Mouse (Mus musculus): ENCODE results near the gene Atp6v0e2.
"Not testable (repeated sequence)": the region's sequence is repeated elsewhere in the genome, so short reads cannot be mapped to it uniquely, and the experiment has no call there.

Atp6v0e2 gene

DNA sequence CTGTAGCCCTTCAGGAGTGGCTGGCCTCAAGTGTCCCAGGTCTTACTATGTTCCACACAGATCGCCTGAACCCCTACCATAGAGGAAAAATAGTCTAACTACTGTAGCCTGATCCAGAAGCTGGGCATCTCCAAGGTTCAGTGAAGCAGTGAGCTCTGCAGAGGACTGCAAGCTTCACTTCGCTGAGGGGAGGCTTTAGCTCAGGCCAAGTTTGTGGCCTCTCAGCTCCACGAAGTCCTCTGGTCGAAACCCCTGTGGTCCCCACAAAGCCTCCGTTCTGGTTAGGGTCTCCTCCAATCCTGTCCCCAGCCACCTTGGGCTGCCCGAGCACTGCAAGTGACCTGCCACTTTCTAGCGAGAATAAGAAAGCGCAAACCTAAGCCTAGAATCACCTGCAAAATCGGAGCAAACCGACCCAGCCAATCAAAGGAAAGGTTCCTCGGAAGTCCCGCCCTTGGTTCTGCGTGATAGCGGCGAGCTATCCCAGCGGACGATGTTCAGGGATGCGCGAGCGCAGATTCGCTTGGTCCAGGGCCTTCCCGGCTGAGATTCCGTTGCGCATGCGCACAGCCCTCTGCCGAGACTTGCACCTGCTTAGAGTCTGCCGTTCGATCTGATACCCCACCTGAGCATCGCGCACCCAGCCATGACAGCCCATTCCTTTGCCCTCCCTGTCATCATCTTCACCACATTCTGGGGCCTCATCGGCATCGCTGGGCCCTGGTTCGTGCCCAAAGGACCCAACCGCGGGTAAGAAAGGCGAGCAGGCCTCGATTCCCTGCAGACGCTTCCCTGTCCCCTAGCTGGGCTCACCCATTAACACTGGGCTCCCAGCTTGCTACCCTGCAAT lies at the start of gene Atp6v0e2:
Gene Atp6v0e2, plus strand, starts transcription at position 511 of the 850 bp plus-strand sequence.
- DNase-seq (ENCODE audit: low spot score in 2 of 2) = peak; percentile 86 to 89

DNA sequence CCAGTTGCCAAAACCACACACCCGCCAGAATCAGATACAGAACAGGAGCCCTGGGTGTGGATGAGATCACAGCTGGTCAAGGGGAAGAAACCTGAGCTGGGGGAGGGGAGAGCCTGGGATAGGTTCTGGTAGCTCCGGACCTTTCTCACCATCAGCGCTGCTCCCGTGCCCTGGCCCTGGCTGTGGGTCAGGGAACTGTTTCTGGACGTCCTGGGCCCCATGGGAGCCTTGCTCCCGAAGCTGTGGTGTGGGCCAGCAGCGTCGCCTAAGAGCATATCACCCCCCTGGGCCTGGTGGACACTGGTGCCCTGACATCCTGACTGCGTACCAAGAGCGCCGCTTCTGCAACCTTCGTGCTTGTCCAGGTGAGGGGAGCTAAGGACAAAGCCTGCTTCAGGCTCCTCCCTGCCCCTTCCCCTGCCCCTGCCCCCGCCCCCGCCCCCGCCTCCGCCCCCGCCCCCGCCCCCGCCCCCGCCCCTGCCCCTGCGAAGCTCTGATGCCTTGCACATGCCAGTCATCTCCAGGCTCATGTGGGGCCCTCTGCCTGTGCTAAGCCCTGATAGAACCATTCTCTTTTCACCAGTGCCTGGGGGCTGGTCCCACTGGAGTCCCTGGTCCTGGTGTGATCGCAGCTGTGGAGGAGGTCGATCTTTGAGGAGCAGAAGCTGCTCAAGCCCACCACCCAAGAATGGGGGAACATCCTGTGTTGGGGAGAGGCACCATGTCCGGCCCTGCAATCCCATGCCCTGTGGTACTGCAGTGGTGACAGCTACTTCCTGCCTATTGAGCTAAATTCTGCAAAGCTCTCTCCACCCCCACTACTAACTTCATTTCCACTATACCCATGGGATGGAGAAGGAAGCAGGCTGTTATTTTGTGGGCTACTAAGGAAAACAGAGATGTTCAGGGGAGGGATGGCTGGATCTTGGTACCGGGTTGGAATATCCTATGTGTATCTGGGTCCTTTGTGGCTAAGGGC lies 49.4 kb upstream of the Atp6v0e2 start:
- DNase-seq (ENCODE audit: low spot score in 2 of 2) = no peak

DNA sequence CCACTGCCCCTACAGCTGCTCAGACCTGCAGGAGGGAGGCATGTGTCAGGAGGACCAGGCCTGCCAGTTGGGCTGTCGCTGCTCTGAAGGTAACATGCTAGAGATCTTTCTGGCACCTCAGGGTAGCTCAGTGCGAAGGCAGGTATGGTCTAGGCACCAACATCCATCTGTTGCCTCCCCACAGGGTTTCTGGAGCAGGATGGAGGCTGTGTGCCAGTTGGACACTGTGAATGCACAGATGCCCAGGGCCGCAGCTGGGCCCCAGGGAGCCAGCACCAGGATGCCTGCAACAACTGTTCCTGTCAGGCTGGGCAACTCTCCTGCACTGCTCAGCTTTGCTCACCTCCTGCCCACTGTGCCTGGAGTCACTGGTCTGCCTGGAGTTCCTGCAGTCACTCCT lies 47.7 kb upstream of the Atp6v0e2 start:
- no peak for DNase-seq (ENCODE audit: low spot score in 2 of 2)

DNA sequence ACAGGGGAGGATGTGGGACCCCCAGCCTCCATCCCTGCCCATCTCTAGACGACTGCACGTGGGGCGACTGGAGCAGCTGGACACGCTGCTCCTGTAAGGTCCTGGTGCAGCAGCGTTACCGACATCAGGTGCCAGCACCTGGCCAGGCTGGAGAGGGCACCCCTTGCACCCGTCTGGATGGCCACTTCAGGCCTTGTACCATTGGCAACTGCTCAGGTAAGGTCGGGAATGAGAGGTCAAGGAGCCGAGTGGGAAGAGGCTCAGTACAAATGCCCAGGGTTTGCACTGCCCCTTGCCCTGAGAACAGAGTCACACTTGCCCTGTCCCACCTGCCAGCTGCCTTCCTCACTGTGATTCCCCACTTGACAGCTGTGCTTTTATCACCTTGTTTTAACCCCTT lies 46.1 kb upstream of the Atp6v0e2 start:
- no peak for DNase-seq (ENCODE audit: low spot score in 2 of 2)

DNA sequence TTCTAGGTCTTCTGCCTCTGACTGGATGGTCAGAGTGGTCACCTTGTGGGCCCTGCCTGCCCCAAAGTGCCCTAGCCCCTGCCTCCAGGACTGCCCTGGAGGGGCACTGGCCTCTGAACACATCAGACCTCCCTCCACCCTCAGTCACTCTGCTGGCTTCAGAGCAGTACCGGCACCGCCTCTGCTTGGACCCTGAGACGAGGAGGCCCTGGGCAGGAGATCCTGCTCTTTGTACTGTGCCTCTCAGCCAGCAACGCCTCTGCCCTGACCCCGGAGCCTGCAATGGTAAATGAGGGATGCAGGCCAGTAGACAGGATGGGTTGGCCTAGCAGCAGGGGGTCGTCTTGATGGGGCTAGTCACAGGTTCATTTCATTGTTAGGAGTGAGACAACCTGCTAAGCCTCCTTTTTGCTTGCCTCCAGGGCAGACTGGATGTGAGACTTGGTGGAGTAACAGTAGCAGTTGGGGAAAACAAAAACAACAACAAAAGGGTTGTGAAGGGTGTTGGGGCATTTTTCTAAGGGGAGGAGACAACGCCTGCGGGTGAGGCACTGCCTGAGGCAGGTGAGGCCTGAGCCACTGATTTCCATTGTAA lies 44.2 kb upstream of the Atp6v0e2 start:
- no peak for DNase-seq (ENCODE audit: low spot score in 2 of 2)

DNA sequence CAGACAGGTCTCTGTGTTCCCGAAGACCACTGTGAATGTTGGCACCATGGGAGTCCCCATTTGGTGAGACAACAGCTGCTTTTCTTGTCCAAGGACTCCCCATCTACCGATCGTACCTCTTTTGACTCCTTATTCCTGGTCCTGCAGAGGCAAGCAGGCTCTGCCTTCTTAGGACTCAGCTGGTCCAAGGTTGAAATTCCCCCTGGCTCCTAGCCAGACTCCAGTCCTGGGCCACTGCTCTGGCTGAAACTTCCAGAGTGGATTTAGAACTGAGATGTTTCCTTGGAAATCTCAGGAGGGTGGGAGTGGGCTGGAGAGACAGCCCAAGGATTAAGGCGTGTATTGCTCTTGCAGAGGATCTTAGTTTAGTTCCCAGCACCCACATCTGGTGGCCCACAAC lies 39.9 kb upstream of the Atp6v0e2 start:
- no peak for DNase-seq (ENCODE audit: low spot score in 2 of 2)

DNA sequence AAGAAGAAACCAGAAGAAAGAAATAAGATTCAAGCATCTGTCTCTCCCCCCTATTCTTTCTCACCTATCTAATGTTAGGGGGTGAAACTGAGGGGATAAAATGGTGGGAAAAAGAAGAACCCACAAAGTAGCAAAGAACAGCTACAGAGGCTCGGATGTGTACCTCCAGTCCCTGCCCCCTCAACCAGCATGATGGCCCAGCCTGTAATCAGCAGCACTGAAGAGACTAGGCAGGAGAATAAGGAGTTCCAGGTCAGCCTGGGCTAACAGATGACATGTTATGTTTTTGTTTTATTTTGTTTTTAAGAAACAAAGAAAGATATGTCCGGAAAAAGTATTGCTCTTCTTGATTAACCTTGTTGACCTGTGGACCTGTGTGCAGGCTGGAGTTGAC lies 33.6 kb upstream of the Atp6v0e2 start:
- no peak for DNase-seq (ENCODE audit: low spot score in 2 of 2)

DNA sequence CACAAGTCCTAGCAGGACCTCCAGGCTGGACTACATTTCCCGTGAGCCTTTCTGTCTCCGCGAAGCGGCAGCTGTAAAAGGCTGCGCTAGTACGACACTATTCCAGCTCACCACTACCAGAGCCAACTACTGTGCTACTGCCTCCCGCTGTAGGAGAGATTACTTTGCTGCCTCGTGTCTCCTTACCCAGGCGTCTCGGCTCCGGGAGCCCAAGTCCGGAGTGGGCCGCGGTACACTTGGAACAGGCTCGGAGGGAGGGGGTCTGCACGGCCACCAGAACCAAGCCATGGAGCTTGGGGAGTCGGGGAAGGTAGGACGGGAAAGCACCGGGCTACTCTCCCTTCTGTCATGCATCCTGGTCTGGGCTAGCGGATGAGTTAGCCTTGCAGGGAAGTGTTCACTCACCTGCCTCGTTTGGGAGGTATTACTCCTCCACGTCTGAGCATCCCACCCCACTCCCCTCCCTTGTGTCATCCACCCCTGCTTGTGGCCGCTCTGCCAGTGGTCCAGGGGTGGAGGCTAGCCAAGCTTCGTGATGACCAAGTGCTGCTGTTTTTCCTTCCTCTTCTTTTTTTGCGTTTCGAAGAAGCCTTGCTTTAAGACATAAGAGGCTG lies 33.1 kb upstream of the Atp6v0e2 start:
- DNase-seq (ENCODE audit: low spot score in 2 of 2) = peak; percentile 64 to 74

DNA sequence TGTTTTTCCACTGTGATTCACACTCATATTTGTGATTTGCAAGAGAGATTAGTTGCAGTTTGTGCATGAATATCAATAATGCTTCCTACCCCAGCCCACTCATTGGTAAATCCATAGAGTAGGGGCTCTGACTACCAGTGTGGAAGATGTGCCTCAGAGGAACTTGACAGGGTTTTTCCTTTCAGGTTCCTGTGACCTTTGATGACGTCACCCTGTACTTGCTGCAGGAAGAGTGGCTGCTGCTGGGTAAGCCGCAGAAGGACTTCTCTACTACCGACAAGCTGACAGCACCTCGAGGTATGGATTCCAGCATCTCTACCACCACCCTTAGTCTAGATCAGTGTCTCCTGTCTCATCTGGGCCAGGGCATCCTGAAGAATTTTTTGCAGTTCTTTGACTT lies 29.3 kb upstream of the Atp6v0e2 start:
- DNase-seq (ENCODE audit: low spot score in 2 of 2) = no peak

DNA sequence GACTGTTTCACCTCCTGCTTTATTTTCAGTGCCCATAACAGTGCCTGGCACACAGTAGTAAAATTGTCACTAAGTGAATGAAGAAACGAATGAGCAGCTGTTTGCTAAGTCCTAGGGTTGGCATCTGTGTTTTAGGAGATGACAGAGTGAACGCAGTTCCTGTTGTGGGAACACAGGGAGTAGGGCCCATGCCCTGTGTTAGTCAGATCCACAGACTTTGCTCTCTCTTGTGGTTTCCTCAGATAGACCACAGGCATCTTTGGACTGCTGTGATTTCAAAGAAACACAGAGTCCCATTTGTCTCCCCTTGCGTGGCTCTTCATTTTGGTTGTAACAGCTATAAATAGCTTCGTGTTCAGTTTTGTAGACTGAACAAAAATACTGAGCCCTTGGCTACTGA lies 27.0 kb upstream of the Atp6v0e2 start:
- no peak for DNase-seq (ENCODE audit: low spot score in 2 of 2)

DNA sequence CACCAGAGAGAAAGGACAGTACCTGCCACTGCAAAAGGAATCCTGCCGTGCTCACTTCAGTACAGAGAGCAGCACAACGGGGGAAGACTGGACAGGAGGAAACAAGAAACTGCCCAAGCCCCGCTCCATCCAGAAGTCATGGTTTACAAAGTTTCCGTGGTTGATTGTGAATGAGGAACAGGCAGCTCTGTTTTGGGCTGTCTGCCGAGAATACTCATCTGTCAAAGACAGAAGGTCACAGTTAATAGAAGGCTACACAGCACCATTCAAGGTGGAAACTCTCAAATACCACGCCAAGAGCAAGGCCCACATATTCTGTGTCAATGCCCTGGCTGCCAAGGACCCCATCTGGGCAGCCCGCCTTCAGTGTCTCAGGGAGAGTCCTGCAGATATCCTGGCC lies 25.6 kb upstream of the Atp6v0e2 start:
- DNase-seq (ENCODE audit: low spot score in 2 of 2) = no peak

DNA sequence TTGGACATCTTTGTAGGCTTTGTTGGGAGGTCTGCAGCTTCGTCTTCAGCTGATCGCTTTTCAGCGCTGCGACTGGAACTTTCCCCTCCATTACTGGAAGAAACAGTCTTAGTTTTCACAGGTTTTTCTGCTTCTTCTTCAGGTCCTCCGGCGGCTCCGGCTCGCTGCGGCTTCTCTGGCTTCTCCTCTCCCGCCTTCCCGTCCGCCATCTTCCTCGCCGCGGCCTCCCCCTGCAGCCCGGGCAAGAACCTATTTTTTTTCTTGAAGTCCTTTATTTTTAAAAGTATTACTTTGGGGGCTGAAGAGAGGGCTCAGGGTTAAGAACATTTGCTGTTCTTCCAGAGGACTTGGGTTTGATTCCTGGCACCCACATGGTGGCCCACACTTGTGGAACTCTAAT lies 12.5 kb upstream of the Atp6v0e2 start:
- not testable (repeated sequence) for DNase-seq (ENCODE audit: low spot score in 2 of 2)

DNA sequence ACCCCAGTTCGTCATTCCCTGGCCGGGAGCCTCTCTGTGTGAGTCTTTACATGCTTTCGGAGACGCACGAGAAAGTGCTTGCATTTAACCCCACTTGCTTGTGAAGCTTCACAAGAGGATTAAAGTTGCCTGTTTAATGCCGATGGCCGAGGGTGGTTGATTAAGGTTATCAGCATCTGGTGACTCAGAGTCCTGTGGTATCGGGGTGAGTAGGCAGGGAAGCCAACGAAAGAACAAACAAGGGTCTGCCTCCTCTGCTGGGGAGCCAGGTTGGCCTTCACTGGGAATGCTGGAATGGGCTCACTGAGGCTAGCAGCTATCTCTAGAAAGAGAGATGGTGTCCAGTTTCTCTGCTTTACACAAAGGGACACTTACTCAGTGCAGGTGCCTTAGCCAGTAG lies 9.5 kb upstream of the Atp6v0e2 start:
- no peak for DNase-seq (ENCODE audit: low spot score in 2 of 2)

DNA sequence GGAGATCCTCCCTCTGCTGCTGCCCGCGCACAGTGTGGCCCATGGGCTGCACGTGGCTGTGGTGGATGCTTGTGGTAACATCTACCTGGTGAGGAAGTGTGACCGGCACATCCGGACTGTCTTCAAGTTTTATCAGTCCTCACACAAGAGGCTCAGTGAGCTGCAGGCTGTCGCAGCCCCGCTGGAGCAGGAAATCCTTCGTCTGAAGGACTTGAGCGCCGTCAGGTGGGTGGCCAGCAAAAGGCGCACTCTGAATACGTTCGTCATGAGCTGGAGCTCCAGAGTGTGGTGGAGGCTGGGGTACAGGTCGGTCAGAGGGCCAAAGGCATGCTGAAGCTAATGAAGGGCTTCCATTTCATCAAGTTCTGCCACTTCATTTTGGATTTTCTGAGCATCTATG lies 8.2 kb upstream of the Atp6v0e2 start:
- no peak for DNase-seq (ENCODE audit: low spot score in 2 of 2)

DNA sequence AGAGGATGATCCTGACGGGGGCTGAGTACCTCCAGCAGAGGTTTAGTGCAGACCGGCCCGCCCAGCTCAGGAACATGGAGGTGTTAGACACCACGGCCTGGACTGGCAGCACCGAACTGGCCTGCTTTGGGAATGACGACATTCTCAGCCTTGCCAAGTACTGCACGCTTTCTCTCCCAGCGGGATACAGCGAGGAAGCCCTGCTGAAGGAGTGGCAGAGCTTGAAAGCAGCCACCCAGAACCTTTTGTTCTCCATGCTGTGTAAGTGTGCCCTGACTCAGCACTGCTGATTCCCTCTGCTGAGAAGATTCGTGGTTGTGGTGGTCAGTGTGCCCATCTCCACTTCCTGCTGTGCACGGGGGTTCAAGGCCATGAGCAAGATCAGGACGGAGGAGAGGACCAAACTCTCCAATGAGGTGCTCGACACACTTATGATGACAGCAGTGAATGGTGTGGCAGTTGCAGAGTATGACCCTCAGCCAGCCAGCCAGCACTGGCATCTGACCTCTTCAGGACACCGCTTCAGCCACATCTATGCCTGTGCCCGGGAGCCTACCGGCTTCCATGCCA lies 7.5 kb upstream of the Atp6v0e2 start:
- DNase-seq (ENCODE audit: low spot score in 2 of 2) = no peak

DNA sequence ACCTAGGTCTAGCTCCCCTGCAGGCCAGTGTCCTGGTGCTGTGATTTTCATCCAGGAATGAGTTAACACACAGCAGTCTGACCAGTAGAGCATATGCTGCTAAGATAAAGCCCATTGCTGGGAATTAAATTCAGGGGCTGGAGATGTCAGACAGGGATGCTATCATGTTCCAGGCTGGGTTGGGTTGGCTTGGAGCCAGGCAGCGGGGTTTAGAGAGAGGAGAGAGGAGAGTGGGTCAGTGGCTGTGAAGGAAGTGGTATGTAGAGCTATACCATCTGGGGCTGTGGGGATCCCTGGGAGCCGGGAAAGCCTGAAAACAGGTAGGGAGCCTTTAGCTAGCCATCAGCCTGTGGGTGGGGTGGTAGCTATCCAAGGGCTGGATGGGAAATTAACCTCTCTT lies 6.6 kb upstream of the Atp6v0e2 start:
- no peak for DNase-seq (ENCODE audit: low spot score in 2 of 2)

DNA sequence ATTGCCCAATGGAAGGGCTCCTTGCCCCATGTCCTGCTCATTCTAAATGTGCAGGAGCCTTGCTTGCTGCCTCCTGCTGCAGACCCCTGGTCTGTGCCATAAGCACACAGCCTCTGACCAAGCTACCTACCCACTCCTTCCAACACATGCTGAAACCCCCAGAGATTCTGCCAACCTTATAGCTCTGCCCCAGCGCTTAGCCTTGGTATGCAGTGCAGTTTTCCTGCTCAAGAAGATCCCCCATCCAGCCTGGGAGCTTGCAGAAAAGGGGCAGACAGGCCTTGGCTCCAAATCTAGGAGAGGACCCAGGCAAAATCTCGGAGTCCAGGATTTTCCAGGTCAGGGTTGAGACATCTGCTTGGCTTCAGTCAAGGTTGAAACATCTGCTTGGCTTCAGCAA lies 3.9 kb upstream of the Atp6v0e2 start:
- no peak for DNase-seq (ENCODE audit: low spot score in 2 of 2)

DNA sequence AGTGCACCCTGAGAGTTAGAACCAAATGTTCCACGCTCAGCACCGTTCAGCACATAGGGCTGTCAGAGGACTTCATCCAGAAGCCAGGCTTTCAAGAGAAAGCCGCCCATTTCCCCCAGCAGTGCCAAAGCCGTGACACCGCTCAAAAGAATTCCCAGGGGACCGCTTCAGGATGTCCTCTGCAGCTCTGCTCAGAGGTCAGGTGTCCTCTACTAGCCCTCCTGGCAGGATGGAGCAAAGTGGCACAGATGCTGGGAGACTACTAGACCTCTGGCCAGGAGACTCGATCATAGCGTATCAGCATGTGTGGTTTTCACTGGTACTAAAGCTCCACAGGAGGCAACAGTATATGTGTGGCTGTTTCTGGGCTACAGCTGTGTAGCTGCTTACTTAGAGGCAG lies 2.5 kb upstream of the Atp6v0e2 start:
- DNase-seq (ENCODE audit: low spot score in 2 of 2) = no peak

DNA sequence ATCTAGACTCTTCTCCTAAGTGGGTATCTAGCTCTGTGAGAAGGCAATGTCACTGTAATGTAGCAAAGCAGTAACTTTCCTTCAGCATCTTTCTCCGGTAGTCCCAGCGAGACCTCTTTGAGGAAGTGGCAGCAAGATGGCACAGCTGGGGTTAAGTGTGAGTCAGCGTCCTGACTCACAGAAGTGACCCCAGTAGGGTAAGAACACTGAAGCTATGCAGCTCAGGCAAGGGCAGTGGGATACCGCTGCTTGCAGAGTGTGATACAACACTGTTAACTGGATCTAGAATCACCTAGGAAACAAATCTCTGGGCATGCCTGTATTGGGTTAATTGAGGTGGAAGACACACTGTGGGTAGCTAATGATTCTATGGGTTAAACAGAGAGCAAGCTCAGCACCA lies 1.3 kb upstream of the Atp6v0e2 start:
- DNase-seq (ENCODE audit: low spot score in 2 of 2) = no peak

DNA sequence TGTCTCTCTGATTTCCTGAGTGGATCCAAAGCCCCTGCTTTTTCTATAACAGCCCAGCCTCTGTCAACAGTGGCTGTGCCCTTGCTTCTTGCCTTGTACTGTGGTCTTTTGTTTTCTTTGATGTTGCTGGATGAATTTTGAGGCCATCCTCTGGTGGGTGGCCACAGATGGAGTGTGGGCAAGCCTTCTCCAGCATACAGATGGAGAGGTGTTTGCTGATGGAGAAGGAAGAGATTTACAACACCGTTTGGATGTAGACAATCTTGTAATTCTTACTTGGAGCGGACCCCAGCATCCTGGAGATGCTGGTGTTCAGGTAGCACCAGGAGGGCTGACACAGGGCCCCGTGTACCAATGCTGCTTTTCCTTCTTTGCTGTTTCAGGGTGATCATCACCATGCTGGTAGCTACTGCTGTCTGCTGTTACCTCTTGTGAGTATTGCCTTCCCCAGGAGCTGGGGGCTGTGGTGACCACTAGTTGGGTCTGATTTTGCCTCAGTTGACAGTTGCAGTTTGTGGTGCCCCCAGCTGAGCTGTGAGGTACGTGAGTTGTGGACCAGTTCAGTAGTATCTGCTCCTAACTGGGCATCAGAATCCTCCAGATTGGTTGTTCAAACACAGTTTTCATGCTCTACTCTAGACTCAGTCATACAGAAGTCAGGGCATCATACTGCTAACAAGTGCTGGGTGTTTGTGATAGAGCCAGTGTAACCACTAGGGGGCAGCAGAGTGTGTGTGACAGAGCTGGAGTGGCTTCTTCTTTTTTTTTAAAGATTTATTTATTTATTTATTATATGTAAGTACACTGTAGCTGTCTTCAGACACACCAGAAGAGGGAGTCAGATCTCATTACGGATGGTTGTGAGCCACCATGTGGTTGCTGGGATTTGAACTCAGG lies 1.7 kb downstream of the Atp6v0e2 start:
- DNase-seq (ENCODE audit: low spot score in 2 of 2) = peak in 1 of 2 experiments; percentile 63

DNA sequence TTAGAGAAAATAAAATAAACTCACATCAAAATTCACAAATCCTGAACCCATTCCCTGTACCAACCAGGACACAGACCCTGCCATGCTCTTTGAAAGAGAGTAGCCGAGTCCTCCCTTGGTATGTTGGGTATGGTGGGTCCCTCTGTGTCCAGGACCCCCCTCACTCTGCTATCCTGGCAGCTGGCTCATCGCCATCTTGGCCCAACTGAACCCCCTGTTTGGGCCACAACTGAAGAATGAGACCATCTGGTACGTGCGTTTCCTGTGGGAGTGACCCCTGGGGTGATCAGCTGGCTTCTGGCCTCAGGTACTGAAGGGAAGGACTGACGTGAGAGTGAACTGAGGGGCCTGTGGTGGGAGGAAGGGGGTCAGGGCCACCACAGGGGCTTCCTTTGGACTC lies 2.4 kb downstream of the Atp6v0e2 start:
- no peak for DNase-seq (ENCODE audit: low spot score in 2 of 2)

All from frontal cortex, postnatal 14 days (tissue).